Mouse (Mus musculus) erythroblast, embryonic 14.5 days (primary cell): Measurements from ENCODE around the gene Efhd1.

ENCODE experiments used
- GATA1 ChIP-seq: IDR thresholded peaks from 2 replicates; pipeline ENCODE4 v1.6.1; 2012; ENCODE audit warnings: low read length, inconsistent platforms, mixed read lengths
- TAL1 ChIP-seq: IDR thresholded peaks from 3 replicates; pipeline ENCODE4 v1.6.1; 2012; ENCODE audit warnings: low read length, inconsistent platforms, mixed read lengths

GRCm38 (mm10) chr1:87294063-87294710 is 30.0 kb downstream of the Efhd1 start:
- no peak for TF ChIP-seq GATA1
- TF ChIP-seq TAL1, result no peak
